Mouse (Mus musculus): Measurements from ENCODE around the gene Zranb1.
A peak's percentile ranks its signal among the peaks of the same experiment; 100 is the strongest.

Gene Zranb1

GRCm38 (mm10) chr7:132927201-132927600 lies 3.7 kb upstream of the Zranb1 start:
- DNase-seq (ENCODE audit: low spot score in 2 of 2), result no peak

GRCm38 (mm10) chr7:132930055-132930454 lies 887 bp upstream of the Zranb1 start:
- no peak for DNase-seq (ENCODE audit: low spot score in 2 of 2)

- DNase-seq (ENCODE audit: low spot score in 2 of 2), result peak; percentile 48 to 55
These were observed 814 bp downstream of the Zranb1 start for GRCm38 (mm10) chr7:132931560-132932351.

- DNase-seq (ENCODE audit: low spot score in 2 of 2), result no peak
These were observed 2.4 kb downstream of the Zranb1 start for GRCm38 (mm10) chr7:132933331-132933730.

GRCm38 (mm10) chr7:132934743-132935142 lies 3.8 kb downstream of the Zranb1 start:
- no peak for DNase-seq (ENCODE audit: low spot score in 2 of 2)

- DNase-seq (ENCODE audit: low spot score in 2 of 2), result no peak
These were observed 8.2 kb downstream of the Zranb1 start for GRCm38 (mm10) chr7:132939118-132939517.

- no peak for DNase-seq (ENCODE audit: low spot score in 2 of 2)
These were observed 9.6 kb downstream of the Zranb1 start for GRCm38 (mm10) chr7:132940569-132940968.

- DNase-seq (ENCODE audit: low spot score in 2 of 2), result no peak
These were observed 19.0 kb downstream of the Zranb1 start for GRCm38 (mm10) chr7:132949968-132950367.

GRCm38 (mm10) chr7:132950613-132951012 lies 19.7 kb downstream of the Zranb1 start:
- no peak for DNase-seq (ENCODE audit: low spot score in 2 of 2)

- no peak for DNase-seq (ENCODE audit: low spot score in 2 of 2)
These were observed 33.5 kb downstream of the Zranb1 start for GRCm38 (mm10) chr7:132964395-132964794.

- DNase-seq (ENCODE audit: low spot score in 2 of 2), result no peak
These were observed 34.8 kb downstream of the Zranb1 start for GRCm38 (mm10) chr7:132965707-132966106.

- no peak for DNase-seq (ENCODE audit: low spot score in 2 of 2)
These were observed 41.1 kb downstream of the Zranb1 start for GRCm38 (mm10) chr7:132972079-132972478.

- DNase-seq (ENCODE audit: low spot score in 2 of 2), result no peak
These were observed 45.1 kb downstream of the Zranb1 start for GRCm38 (mm10) chr7:132976079-132976478.

GRCm38 (mm10) chr7:132977981-132978380 lies 47.0 kb downstream of the Zranb1 start:
- DNase-seq (ENCODE audit: low spot score in 2 of 2), result no peak

- DNase-seq (ENCODE audit: low spot score in 2 of 2), result no peak
These were observed 51.7 kb downstream of the Zranb1 start for GRCm38 (mm10) chr7:132982639-132983038.

- DNase-seq (ENCODE audit: low spot score in 2 of 2), result no peak
These were observed 58.9 kb downstream of the Zranb1 start for GRCm38 (mm10) chr7:132989839-132990238.

GRCm38 (mm10) chr7:132991240-132991900 lies 60.4 kb downstream of the Zranb1 start:
- peak in 1 of 2 experiments; percentile 22 for DNase-seq (ENCODE audit: low spot score in 2 of 2)

GRCm38 (mm10) chr7:132992967-132993615 lies 62.1 kb downstream of the Zranb1 start:
- DNase-seq (ENCODE audit: low spot score in 2 of 2), result peak in 1 of 2 experiments; percentile 20

GRCm38 (mm10) chr7:132994120-132994519 lies 63.2 kb downstream of the Zranb1 start:
- DNase-seq (ENCODE audit: low spot score in 2 of 2), result peak in 1 of 2 experiments; percentile 26

GRCm38 (mm10) chr7:132994628-132995191 lies 63.8 kb downstream of the Zranb1 start:
- peak in 1 of 2 experiments; percentile 26 for DNase-seq (ENCODE audit: low spot score in 2 of 2)

- DNase-seq (ENCODE audit: low spot score in 2 of 2), result peak in 1 of 2 experiments; percentile 32
These were observed 65.4 kb downstream of the Zranb1 start for GRCm38 (mm10) chr7:132996391-132996790.

- DNase-seq (ENCODE audit: low spot score in 2 of 2), result peak in 1 of 2 experiments; percentile 19
These were observed 67.7 kb downstream of the Zranb1 start for GRCm38 (mm10) chr7:132998639-132999038.

Data from right cerebral cortex, postnatal 10 days (tissue).